Mouse (Mus musculus) olfactory bulb, adult 2 months (tissue): Measurements from ENCODE around the gene Plekhg1.

Experiments used
- CTCF ChIP-seq: fragments of 200-500 bp; IDR thresholded peaks from 2 replicates; pipeline ENCODE4 v1.5.1; 2012; ENCODE audit warnings: low read depth, mild to moderate bottlenecking, low read length, moderate library complexity; ENCODE audit not compliant: insufficient read depth
- POLR2A ChIP-seq: fragments of 200-500 bp; IDR thresholded peaks from 2 replicates; pipeline ENCODE4 v1.6.1; 2012; ENCODE audit warnings: mild to moderate bottlenecking, low read depth, low read length, moderate library complexity; ENCODE audit not compliant: insufficient read depth

GRCm38 (mm10) chr10:3692791-3693190, 47.4 kb upstream of the Plekhg1 start:
- no peak for TF ChIP-seq POLR2A
- no peak for TF ChIP-seq CTCF
